Mouse (Mus musculus) gastrocnemius, adult 2 months (tissue): ENCODE data around the gene Stpg3. TPM values are rescaled to one million over a fixed set of nuclear protein-coding genes. Genes with fewer than 3 reads are reported as not detected.
A peak's percentile ranks its signal among the peaks of the same experiment; 100 is the strongest.

Experiments used
- DNase-seq: peaks from one replicate; pipeline ENCODE4 v3.0.0; 2022
- H3K27ac ChIP-seq: fragments of 200-600 bp; 2 replicates; pipeline ENCODE4 v1.8.1; 2022; ENCODE audit warnings: mild to moderate bottlenecking
- H3K4me3 ChIP-seq: fragments of 200-600 bp; 2 replicates; pipeline ENCODE4 v1.8.1; 2022; ENCODE audit warnings: mild to moderate bottlenecking, moderate library complexity
- CTCF ChIP-seq: fragments of 200-600 bp; IDR thresholded peaks from 2 replicates; pipeline ENCODE4 v1.8.1; 2022; ENCODE audit warnings: antibody characterized with exemption, mild to moderate bottlenecking, moderate library complexity
- intact Hi-C: fragments of 180-260 bp; cut with DNase I; formaldehyde crosslinking; loops from one replicate; pipeline ENCODE4 v1.15.1; 2025
- total RNA-seq, 2 experiments: library from RNA; stranded (reverse); gene quantifications; 2 replicates each; pipeline ENCODE4 v1.2.3; 2021

Gene Stpg3
- total RNA-seq, 2 experiments from 2014 or later = not detected

- DNase-seq = no peak
- TF ChIP-seq CTCF = no peak
- intact Hi-C loops = loop anchor here (2.0 to 5.0 kb wide), 3 partner anchors 60 to 138 kb away; partner anchors contain the start of genes Anapc2, Man1b1, Ssna1 and Tmem203
- Histone ChIP-seq H3K27ac (peak overlapping the region; percentile 86), H3K4me3 (peak overlapping the region; percentile 69)
Observed at GRCm38 (mm10) chr2:25194486-25195171, 19.8 kb downstream of the Stpg3 start.

- H3K27ac ChIP-seq = peak overlapping the region; percentile 86
- no peak for DNase-seq
- no peak for TF ChIP-seq CTCF
- intact Hi-C loops = loop anchor here (2.0 to 5.0 kb wide), 3 partner anchors 61 to 138 kb away; partner anchors contain the start of genes Anapc2, Man1b1, Ssna1 and Tmem203
- H3K4me3 ChIP-seq = peak overlapping the region; percentile 69
Observed at GRCm38 (mm10) chr2:25194006-25194405, 20.4 kb downstream of the Stpg3 start.

- peak overlapping the region; percentile 86 for H3K27ac ChIP-seq
Observed at GRCm38 (mm10) chr2:25193330-25193770, 21.1 kb downstream of the Stpg3 start.

GRCm38 (mm10) chr2:25187841-25188240, 26.6 kb downstream of the Stpg3 start:
- Histone ChIP-seq H3K4me3 (no peak overlapping the region), H3K27ac (no peak overlapping the region)
- no peak for TF ChIP-seq CTCF
- DNase-seq = no peak
- intact Hi-C loops = no loop called here

More at GRCm38 (mm10) chr2:25193330-25193770, 21.1 kb downstream of the Stpg3 start:
- intact Hi-C loops = loop anchor here (1.0 to 5.0 kb wide), 4 partner anchors 35 to 139 kb away; partner anchors contain the start of genes Anapc2, Man1b1 and Ssna1
- DNase-seq = peak; percentile 89
- TF ChIP-seq CTCF = peak; percentile 96
- peak overlapping the region; percentile 30 for H3K4me3 ChIP-seq

GRCm38 (mm10) chr2:25186575-25186930, 27.9 kb downstream of the Stpg3 start:
- no peak for TF ChIP-seq CTCF
- no peak for DNase-seq
- H3K27ac ChIP-seq = peak overlapping the region; percentile 79; the same call in 1 of the 2 replicates
- H3K4me3 ChIP-seq = no peak overlapping the region
- intact Hi-C loops = no loop called here

- intact Hi-C loops = loop anchor here (2.0 kb wide), 1 partner anchor 59 kb away; no protein-coding TSS in a partner anchor
- peak overlapping the region; percentile 72 for H3K4me3 ChIP-seq
- peak; percentile 59 for DNase-seq
- H3K27ac ChIP-seq = peak overlapping the region; percentile 79
- TF ChIP-seq CTCF = peak; percentile 50
Observed at GRCm38 (mm10) chr2:25185625-25186574, 28.5 kb downstream of the Stpg3 start.

GRCm38 (mm10) chr2:25184496-25184895, 29.9 kb downstream of the Stpg3 start:
- DNase-seq = no peak
- Histone ChIP-seq H3K27ac (peak overlapping the region; percentile 79), H3K4me3 (peak overlapping the region; percentile 81; the same call in 1 of the 2 replicates)
- intact Hi-C loops = loop anchor here (2.0 kb wide), 1 partner anchor 58 kb away; no protein-coding TSS in a partner anchor
- TF ChIP-seq CTCF = no peak

GRCm38 (mm10) chr2:25183336-25183735, 31.1 kb downstream of the Stpg3 start:
- intact Hi-C loops = no loop called here
- peak; percentile 12 for DNase-seq
- TF ChIP-seq CTCF = no peak
- Histone ChIP-seq H3K4me3 (peak overlapping the region; percentile 81), H3K27ac (peak overlapping the region; percentile 86)

- intact Hi-C loops = no loop called here
- peak overlapping the region; percentile 86 for H3K27ac ChIP-seq
- TF ChIP-seq CTCF = no peak
- DNase-seq = peak; percentile 15
- H3K4me3 ChIP-seq = peak overlapping the region; percentile 81
Observed at GRCm38 (mm10) chr2:25182664-25183063, 31.8 kb downstream of the Stpg3 start.

- intact Hi-C loops = no loop called here
- Histone ChIP-seq H3K4me3 (peak overlapping the region; percentile 81), H3K27ac (peak overlapping the region; percentile 86)
- no peak for TF ChIP-seq CTCF
- peak; percentile 13 for DNase-seq
Observed at GRCm38 (mm10) chr2:25181891-25182397, 32.5 kb downstream of the Stpg3 start.

GRCm38 (mm10) chr2:25180973-25181890, 33.2 kb downstream of the Stpg3 start:
- intact Hi-C loops = no loop called here
- Histone ChIP-seq H3K27ac (peak overlapping the region; percentile 86), H3K4me3 (peak overlapping the region; percentile 81)
- DNase-seq = peak; percentile 62
- TF ChIP-seq CTCF = peak; percentile 32
